Mouse (Mus musculus) brain, embryonic 14.5 days (tissue): Measurements from ENCODE around the gene Proser3. TPM values are rescaled to one million over a fixed set of nuclear protein-coding genes. Genes with fewer than 3 reads are reported as not detected.
A peak's percentile ranks its signal among the peaks of the same experiment; 100 is the strongest.

Experiments
- DNase-seq: peaks from one replicate; pipeline ENCODE4 v3.0.0-alpha.2; 2011; ENCODE audit warnings: low read depth
- CTCF ChIP-seq: fragments of 200-500 bp; IDR thresholded peaks from 2 replicates; pipeline ENCODE4 v1.5.1; 2012; ENCODE audit warnings: inconsistent platforms, mild to moderate bottlenecking, moderate library complexity, borderline replicate concordance; ENCODE audit not compliant: insufficient read depth, insufficient read length; ENCODE audit errors: extremely low read depth
- POLR2A ChIP-seq: fragments of 200-500 bp; IDR thresholded peaks from 2 replicates; pipeline ENCODE4 v1.6.1; 2012; ENCODE audit warnings: mild to moderate bottlenecking, inconsistent platforms, borderline replicate concordance; ENCODE audit not compliant: poor library complexity, insufficient read depth, insufficient read length, severe bottlenecking; ENCODE audit errors: extremely low read depth
- polyA plus RNA-seq: library from polyadenylated mRNA; depleted of rRNA; stranded (reverse); fragments of >200 nt; gene quantifications from 2 replicates; pipeline ENCODE4 v1.2.3, GENCODE M21; 2012

Proser3 gene
- polyA plus RNA-seq, 1 experiment: 24.1 TPM

- TF ChIP-seq POLR2A (no peak), CTCF (no peak)
- DNase-seq: no peak
Observed at GRCm38 (mm10) chr7:30567555-30567954, 15.5 kb upstream of the Proser3 start.

- DNase-seq: no peak
- TF ChIP-seq CTCF: no peak
- no peak for TF ChIP-seq POLR2A
Observed at GRCm38 (mm10) chr7:30566033-30566432, 13.9 kb upstream of the Proser3 start.

- TF ChIP-seq POLR2A: no peak
- TF ChIP-seq CTCF: no peak
- DNase-seq: no peak
Observed at GRCm38 (mm10) chr7:30564970-30565571, 13.0 kb upstream of the Proser3 start, which contains the start of gene Igflr1. Gene Igflr1 (plus strand): TSS chr7:30565427.

GRCm38 (mm10) chr7:30563906-30564280, 11.8 kb upstream of the Proser3 start:
- no peak for TF ChIP-seq POLR2A
- TF ChIP-seq CTCF: no peak
- no peak for DNase-seq

DNA sequence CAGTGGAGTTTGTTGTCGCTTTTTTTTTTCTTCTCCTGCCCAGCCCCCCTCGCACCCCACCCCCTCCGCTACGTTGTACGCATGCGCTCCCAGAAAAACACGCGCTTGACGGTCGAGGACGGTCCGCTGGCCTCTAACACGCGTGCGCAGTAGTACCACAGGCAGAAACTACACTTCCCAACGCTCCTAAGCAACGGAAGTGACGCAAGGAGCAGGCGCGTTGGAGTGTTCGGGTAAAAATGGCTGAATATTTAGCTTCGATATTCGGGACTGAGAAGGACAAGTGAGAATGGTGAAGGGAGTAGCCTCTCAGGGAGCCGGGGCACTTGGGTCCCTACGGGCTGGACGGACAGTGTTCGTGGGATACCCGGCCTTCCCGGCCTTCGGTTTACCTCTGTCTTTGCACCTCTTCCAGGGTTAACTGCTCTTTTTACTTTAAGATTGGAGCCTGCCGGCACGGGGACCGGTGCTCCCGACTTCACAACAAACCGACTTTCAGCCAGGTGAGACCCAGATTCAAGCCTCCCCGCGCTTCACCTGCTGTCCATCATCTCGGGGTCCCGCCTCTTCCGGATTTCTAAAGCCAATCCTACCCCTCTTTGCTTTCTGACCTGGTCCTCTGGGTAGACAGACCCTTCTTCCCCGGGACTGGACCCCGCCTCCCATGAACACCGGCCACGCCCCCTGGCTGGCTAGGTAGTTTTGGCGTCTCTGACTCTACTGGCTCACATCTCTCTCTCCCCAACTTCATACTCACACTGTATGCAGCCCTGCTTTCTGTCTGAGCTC, 11.2 kb upstream of the Proser3 start, which contains the start of the genes U2af1l4, Gm49396 and Psenen:
TSS of gene U2af1l4 (plus strand) at position 185 of the 789 bp plus-strand sequence.
TSS of gene Gm49396 (plus strand) at position 228 of the 789 bp plus-strand sequence.
TSS of gene Psenen (minus strand) at position 511 of the 789 bp plus-strand sequence.
- TF ChIP-seq POLR2A: no peak
- no peak for TF ChIP-seq CTCF
- peak; percentile 99 for DNase-seq

DNA sequence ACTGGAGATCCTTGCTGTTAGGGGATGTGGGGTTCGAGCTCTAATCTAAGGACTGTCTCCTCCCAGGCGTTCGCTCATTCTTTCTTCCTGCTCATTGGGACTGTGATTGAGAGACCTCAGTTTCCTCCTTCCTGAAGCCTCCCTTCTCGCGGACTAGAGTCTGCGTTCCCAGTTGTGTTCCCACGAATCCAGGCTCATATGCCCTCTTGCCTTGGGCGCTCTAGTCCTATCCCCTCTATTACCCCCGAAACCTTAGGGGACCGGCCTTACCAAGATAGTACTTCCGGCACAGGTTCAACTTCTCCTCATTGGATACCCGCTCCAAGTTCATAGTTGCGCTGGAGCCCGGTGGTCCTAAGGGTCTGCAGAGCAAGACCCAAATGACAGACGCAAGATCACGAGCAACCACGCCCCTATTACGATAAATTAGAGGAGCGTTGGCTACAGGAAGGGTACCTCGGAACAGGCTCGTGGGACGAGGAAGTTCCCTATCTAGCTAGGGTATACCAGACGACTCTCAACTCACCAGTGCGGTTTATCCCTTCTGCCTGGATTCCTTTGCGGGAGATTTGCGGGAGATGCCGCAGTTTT, 10.5 kb upstream of the Proser3 start:
- TF ChIP-seq CTCF: no peak
- no peak for TF ChIP-seq POLR2A
- no peak for DNase-seq

GRCm38 (mm10) chr7:30560296-30560695, 8.2 kb upstream of the Proser3 start:
- no peak for DNase-seq

DNA sequence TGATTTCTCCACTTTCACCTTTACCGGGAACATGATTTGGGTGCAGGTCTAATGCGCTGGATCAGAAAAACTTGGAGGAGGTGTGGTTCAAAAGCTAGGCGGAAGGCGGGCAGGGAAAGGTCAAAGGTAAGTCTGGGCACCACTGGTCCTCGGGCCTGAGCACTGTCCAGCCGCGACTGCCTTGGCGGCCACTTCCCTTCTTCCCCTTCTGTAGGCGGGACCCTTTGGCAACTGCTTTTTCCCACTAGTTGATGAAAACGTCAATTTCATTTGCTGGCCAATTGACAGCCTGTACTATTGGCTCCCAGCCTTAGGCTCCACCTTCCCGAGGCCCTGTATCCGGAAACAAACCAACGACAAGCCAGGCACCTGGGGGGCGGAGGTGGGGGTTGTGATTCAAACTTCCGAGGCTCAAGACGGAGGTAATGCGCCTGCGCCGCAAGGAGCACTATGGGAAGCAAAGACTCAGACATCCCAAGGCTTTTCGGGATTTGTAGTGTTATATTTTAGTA, 7.4 kb upstream of the Proser3 start, which contains the start of gene Lin37:
TSS of gene Lin37 (minus strand) at position 396 of the 512 bp plus-strand sequence.
- DNase-seq: peak; percentile 100
- TF ChIP-seq POLR2A (peak; percentile 63; the same call in 1 of the 2 replicates), CTCF (no peak)

More at GRCm38 (mm10) chr7:30560296-30560695, 8.2 kb upstream of the Proser3 start:
- TF ChIP-seq CTCF: no peak
- TF ChIP-seq POLR2A: no peak

- no peak for TF ChIP-seq POLR2A
- no peak for TF ChIP-seq CTCF
Observed at GRCm38 (mm10) chr7:30558656-30559442, 6.8 kb upstream of the Proser3 start.

DNA sequence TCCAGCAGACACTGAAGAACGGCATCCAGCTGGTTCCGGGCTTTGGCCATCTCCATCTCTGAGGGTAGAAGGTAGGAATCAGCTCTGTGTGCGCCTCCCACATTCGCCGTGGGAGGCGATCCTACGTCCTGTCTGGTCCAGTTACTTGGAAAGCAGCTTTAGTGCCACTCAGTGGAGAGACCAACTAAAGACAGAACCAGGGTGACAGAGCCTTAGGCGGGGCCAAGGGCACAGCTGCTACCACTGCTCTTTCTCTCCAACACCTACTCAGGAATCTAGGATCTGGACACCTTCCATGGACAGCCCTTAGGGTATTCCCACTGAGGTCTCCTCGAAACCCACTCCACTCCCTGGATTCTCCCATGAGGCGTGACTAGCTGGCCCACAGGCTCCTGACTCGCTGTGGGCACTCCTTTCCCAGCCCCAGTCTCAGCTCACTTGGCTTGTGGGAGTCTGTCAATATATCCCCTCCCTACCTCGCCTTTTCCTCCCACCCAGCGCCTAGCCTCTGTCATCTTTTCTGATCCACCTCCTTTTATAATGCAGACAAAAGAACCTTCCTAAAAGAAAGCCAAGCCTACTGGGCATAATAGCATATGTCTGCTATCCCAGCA, 5.9 kb upstream of the Proser3 start:
- TF ChIP-seq POLR2A (no peak), CTCF (no peak)
- no peak for DNase-seq

More at GRCm38 (mm10) chr7:30558656-30559442, 6.8 kb upstream of the Proser3 start:
- no peak for DNase-seq

- peak; percentile 35; the same call in 1 of the 2 replicates for TF ChIP-seq CTCF
- no peak for TF ChIP-seq POLR2A
- no peak for DNase-seq
Observed at GRCm38 (mm10) chr7:30556894-30557536, 4.9 kb upstream of the Proser3 start.

DNA sequence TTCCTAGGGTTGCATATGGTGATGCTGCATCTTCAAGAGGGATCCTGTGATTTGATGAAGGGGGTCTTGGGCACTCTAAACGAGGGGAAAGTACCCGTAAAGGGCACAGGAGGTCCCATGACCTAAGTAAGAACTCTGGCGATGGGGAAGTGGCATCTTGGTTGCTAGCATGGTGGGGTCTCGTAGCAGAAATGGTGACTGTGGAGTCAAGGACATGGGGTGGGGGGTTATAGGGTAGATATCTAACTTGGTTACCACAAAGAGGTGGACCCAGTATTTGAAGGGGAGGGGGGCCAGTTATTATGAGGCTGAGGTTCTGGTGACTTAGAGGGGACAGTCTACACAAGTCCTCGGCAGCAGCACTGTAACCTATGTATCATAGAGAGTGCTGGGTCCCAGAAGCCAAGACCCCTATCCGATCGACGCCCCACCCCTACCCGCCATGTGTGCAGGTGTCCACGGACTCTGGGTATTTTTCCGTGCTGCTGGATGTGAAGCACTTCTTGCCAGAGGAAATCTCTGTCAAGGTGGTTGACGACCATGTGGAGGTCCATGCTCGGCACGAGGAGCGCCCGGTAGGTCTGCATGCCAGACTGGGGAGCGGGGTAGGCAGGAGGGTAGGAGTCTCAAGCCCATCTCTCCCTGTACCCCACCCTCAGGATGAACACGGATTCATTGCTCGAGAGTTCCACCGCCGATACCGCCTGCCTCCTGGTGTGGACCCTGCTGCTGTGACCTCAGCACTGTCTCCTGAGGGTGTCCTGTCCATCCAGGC, 1.9 kb upstream of the Proser3 start:
- DNase-seq: no peak
- TF ChIP-seq CTCF (no peak), POLR2A (no peak)
